Mouse (Mus musculus) adrenal gland, postnatal 4 days (tissue): ENCODE data around the gene Gm10912. TPM values are rescaled to one million over a fixed set of nuclear protein-coding genes. Genes with fewer than 3 reads are reported as not detected.

Experiments
- DNase-seq, 2 experiments: peaks; one replicate each; pipeline ENCODE4 v3.0.0; 2021 to 2022; ENCODE audit warnings: low spot score in 2 of 2, mixed read lengths in 2 of 2
- total RNA-seq, 2 experiments: library from RNA; stranded (reverse); gene quantifications; 2 replicates each; pipeline ENCODE4 v1.2.3; 2021

The Gm10912 gene
- total RNA-seq, 2 experiments from 2014 or later, result 0.22 to 0.31 TPM

DNA sequence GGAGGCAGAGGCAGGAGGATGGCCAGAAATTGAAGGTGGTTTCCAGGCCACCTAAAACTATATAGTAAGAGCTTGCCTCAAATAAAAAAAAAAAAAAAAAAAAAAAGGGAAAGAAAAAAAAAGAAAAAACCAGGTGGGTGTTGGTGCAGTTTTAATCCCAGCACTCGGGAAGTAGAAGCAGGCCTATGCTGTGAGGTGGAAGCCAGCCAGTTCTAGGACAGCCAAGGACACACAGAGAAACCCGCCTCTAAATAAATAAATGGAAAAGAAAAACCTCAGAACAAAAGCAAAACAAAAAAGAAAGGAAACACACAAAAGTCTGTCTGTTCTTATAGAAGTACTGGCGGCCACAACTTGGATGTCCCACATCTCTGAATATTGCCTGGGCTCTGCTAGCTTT is 49.3 kb downstream of the Gm10912 start:
- no peak for DNase-seq

Other genes with a start within 250 kb of the Gm10912 start
- 10 to 100 TPM; 40.0 to 41.3 TPM for gene Lmo2, start 107.8 kb upstream of the Gm10912 start, total RNA-seq
- gene Fbxo3, start 38.1 kb upstream of the Gm10912 start, total RNA-seq, result 10 to 100 TPM; 79.7 to 80.7 TPM
- under 1 TPM in 1 of 2 experiments, not detected in 1; 0.96 TPM for gene 4931422A03Rik, start 37.5 kb upstream of the Gm10912 start, total RNA-seq
- gene Gm10799, start 2.7 kb downstream of the Gm10912 start, total RNA-seq, result not detected
- 1 to 10 TPM; 1.9 to 3.1 TPM for gene Cd59b, start 4.0 kb downstream of the Gm10912 start, total RNA-seq
- gene Cd59a, start 30.0 kb downstream of the Gm10912 start, total RNA-seq, result 10 to 100 TPM; 26.6 to 28.4 TPM
- gene A930018P22Rik, start 56.9 kb downstream of the Gm10912 start, total RNA-seq, result 1 to 10 TPM in 1 of 2 experiments, under 1 TPM in 1; 0.76 to 1.2 TPM